ENCODE assay signal across 8 mouse cellular contexts in the genomic region with DNA sequence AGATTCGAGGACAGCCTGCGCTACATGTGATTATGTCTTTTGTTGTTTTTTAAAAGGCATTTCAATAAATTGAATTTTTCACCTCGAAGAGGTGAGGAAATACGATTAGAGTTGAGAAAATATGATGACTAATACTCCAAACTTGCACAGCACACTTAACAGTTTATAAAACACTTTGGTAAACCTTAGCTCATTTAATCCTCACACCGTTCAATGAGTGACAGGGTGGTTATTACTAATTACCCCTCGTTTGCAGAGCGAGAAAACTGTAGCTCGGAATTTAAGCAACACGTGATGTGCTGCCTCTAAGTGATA. TPM values are rescaled to one million over a fixed set of nuclear protein-coding genes. Genes with fewer than 3 reads are reported as not detected.
A peak's percentile ranks its signal among the peaks of the same experiment; 100 is the strongest.
DNase-seq lines count a peak whose midpoint lies in the region; ATAC-seq and TF ChIP-seq lines count a peak whose summit lies in the region.

No protein-coding gene starts in this region.

- no peak overlapping the region for H3K9ac ChIP-seq in heart, postnatal 0 days (replicated peaks; ENCODE audit: low read depth, low read length)
- no peak overlapping the region for H3K9ac ChIP-seq in hindbrain, embryonic 15.5 days
- H3K9ac ChIP-seq in midbrain, embryonic 13.5 days (replicated peaks): no peak overlapping the region

- DNase-seq in heart, postnatal 0 days (ENCODE audit: low spot score): no peak
- DNase-seq in heart, postnatal 4 days: no peak
- no peak for DNase-seq in adrenal gland, adult 8-10 months
- no peak for DNase-seq in layer of hippocampus, postnatal 10 days (ENCODE audit: low spot score in 2 of 2)

- 39% methylated on average over 9 of the region's 9 CpGs for WGBS in heart, postnatal 0 days
- 38% methylated on average over 9 of the region's 9 CpGs for WGBS in hindbrain, embryonic 15.5 days
- 41% methylated on average over 9 of the region's 9 CpGs for WGBS in midbrain, embryonic 13.5 days

- ATAC-seq in heart, postnatal 0 days (ENCODE audit: insufficient read depth, low read depth): no peak
- no peak for ATAC-seq in hindbrain, embryonic 15.5 days (ENCODE audit: low FRiP score, low read depth)
- ATAC-seq in midbrain, embryonic 13.5 days: no peak
- ATAC-seq in cerebellum, adult (ENCODE audit: insufficient number of reproducible peaks, low FRiP score, low TSS enrichment): no peak

- H3K36me3 ChIP-seq in heart, postnatal 0 days (replicated peaks; ENCODE audit: control insufficient read depth, insufficient read depth, low read length): peaks cover 25% of the 10 kb centered on the region
- peaks cover 21% of the 10 kb centered on the region; the same call in 1 of the 2 replicates for H3K36me3 ChIP-seq in hindbrain, embryonic 15.5 days
- peaks cover 27% of the 10 kb centered on the region for H3K36me3 ChIP-seq in midbrain, embryonic 13.5 days

- TF ChIP-seq POLR2A in bone marrow macrophage, adult 2 months (IDR thresholded peaks at IDR 0.05; ENCODE audit: borderline replicate concordance, low read depth, low read length): no peak

- peak overlapping the region; percentile 36; the same call in 1 of the 2 replicates for H3K27ac ChIP-seq in heart, postnatal 0 days (ENCODE audit: low read depth)
- no peak overlapping the region for H3K27ac ChIP-seq in bone marrow macrophage, adult 2 months (ENCODE audit: insufficient read depth, low read depth, low read length)
- H3K27ac ChIP-seq in hindbrain, embryonic 15.5 days (replicated peaks): 0 out of 2 replicates have a peak overlapping the region, but pooled peaks have one; percentile 6
- peak overlapping the region; percentile 62; the same call in 1 of the 2 replicates for H3K27ac ChIP-seq in midbrain, embryonic 13.5 days

- no peaks in the 10 kb centered on the region for H3K27me3 ChIP-seq in heart, postnatal 0 days (ENCODE audit: control insufficient read depth, insufficient read depth, low read length)
- no peaks in the 10 kb centered on the region for H3K27me3 ChIP-seq in hindbrain, embryonic 15.5 days
- H3K27me3 ChIP-seq in midbrain, embryonic 13.5 days: no peaks in the 10 kb centered on the region

- H3K4me3 ChIP-seq in heart, postnatal 0 days (ENCODE audit: low read depth, low read length): peak overlapping the region; percentile 80
- peak overlapping the region; percentile 9; the same call in 1 of the 2 replicates for H3K4me3 ChIP-seq in bone marrow macrophage, adult 2 months (ENCODE audit: insufficient read depth, low read length)
- H3K4me3 ChIP-seq in hindbrain, embryonic 15.5 days: peak overlapping the region; percentile 72; the same call in 1 of the 2 replicates
- H3K4me3 ChIP-seq in midbrain, embryonic 13.5 days (replicated peaks): peak overlapping the region; percentile 25

- no peaks in the 10 kb centered on the region for H3K9me3 ChIP-seq in heart, postnatal 0 days (replicated peaks; ENCODE audit: control insufficient read depth, low read length)
- H3K9me3 ChIP-seq in hindbrain, embryonic 15.5 days: no peaks in the 10 kb centered on the region
- H3K9me3 ChIP-seq in midbrain, embryonic 13.5 days: no peaks in the 10 kb centered on the region

- H3K4me2 ChIP-seq in heart, postnatal 0 days (ENCODE audit: low read depth, low read length): peak overlapping the region; percentile 65; the same call in 1 of the 2 replicates
- peak overlapping the region; percentile 56 for H3K4me2 ChIP-seq in hindbrain, embryonic 15.5 days
- peak overlapping the region; percentile 40 for H3K4me2 ChIP-seq in midbrain, embryonic 13.5 days (replicated peaks)

- no peak for TF ChIP-seq CTCF in heart, postnatal 0 days (IDR thresholded peaks at IDR 0.05; ENCODE audit: low read depth)
- no peak for TF ChIP-seq CTCF in bone marrow macrophage, adult 2 months (IDR thresholded peaks at IDR 0.05; ENCODE audit: low read depth, low read length)

- peaks cover 4% of the 10 kb centered on the region; the same call in 1 of the 2 replicates for H3K4me1 ChIP-seq in heart, postnatal 0 days (ENCODE audit: control insufficient read depth, insufficient read depth)
- H3K4me1 ChIP-seq in bone marrow macrophage, adult 2 months (ENCODE audit: control insufficient read depth, insufficient read depth, low read length): peaks cover 13% of the 10 kb centered on the region
- H3K4me1 ChIP-seq in hindbrain, embryonic 15.5 days (replicated peaks): peaks cover 16% of the 10 kb centered on the region
- H3K4me1 ChIP-seq in midbrain, embryonic 13.5 days (replicated peaks): peaks cover 20% of the 10 kb centered on the region

- no peak for TF ChIP-seq EP300 in heart, postnatal 0 days (IDR thresholded peaks at IDR 0.05; ENCODE audit: low read depth)

RNA-seq across cellular contexts. Expression of gene Slc35b1, which starts 0.5 kb away (rescaled TPM):
- 35.2 and 71.6 TPM in 2 replicates for total RNA-seq in heart, postnatal 0 days (2014; rRNA removed; ENCODE audit: low replicate concordance)
- 70.3 TPM in 2 replicates for polyA plus RNA-seq in heart, postnatal 0 days (2015; fragmentation: Nextera tagmentation; extraction: Ambion mirVana)
- total RNA-seq in heart, postnatal 4 days (2021): 10 to 100 TPM; 57.1 to 60.5 TPM
- 35.9 and 40.1 TPM in 2 replicates for polyA plus RNA-seq in bone marrow macrophage, adult 2 months (2012; ENCODE audit: insufficient read depth, insufficient read length, missing spikeins)
- 137 and 140 TPM in 2 replicates for polyA plus RNA-seq in hindbrain, embryonic 15.5 days (2015; fragmentation: Nextera tagmentation; extraction: Ambion mirVana)
- polyA plus RNA-seq in midbrain, embryonic 13.5 days (2015; fragmentation: Nextera tagmentation; extraction: Ambion mirVana): 149 and 151 TPM in 2 replicates
- 10 to 100 TPM; 62.7 to 88.9 (median 78.0) TPM for total RNA-seq in adrenal gland, adult 8-10 months (2022)
- 10 to 100 TPM; 75.0 to 81.6 TPM for total RNA-seq in layer of hippocampus, postnatal 10 days (2021)

RNA-seq across cellular contexts. Expression of gene Spop, which starts 29.9 kb away (rescaled TPM):
- total RNA-seq in heart, postnatal 0 days (2014; rRNA removed; ENCODE audit: low replicate concordance): 34.5 and 38.0 TPM in 2 replicates
- polyA plus RNA-seq in heart, postnatal 0 days (2015; fragmentation: Nextera tagmentation; extraction: Ambion mirVana): 129 and 142 TPM in 2 replicates
- 100 to 1,000 TPM; 111 to 133 TPM for total RNA-seq in heart, postnatal 4 days (2021)
- polyA plus RNA-seq in bone marrow macrophage, adult 2 months (2012; ENCODE audit: insufficient read depth, insufficient read length, missing spikeins): 113 and 124 TPM in 2 replicates
- 222 and 230 TPM in 2 replicates for polyA plus RNA-seq in hindbrain, embryonic 15.5 days (2015; fragmentation: Nextera tagmentation; extraction: Ambion mirVana)
- polyA plus RNA-seq in midbrain, embryonic 13.5 days (2015; fragmentation: Nextera tagmentation; extraction: Ambion mirVana): 199 and 202 TPM in 2 replicates
- total RNA-seq in adrenal gland, adult 8-10 months (2022): 100 to 1,000 TPM; 160 to 216 (median 189) TPM
- total RNA-seq in layer of hippocampus, postnatal 10 days (2021): 100 to 1,000 TPM; 132 to 137 TPM

RNA-seq across cellular contexts. Expression of gene Fam117a, which starts 47.1 kb away (rescaled TPM):
- total RNA-seq in heart, postnatal 0 days (2014; rRNA removed; ENCODE audit: low replicate concordance): 5.0 and 5.6 TPM in 2 replicates
- polyA plus RNA-seq in heart, postnatal 0 days (2015; fragmentation: Nextera tagmentation; extraction: Ambion mirVana): 3.6 and 3.9 TPM in 2 replicates
- 10 to 100 TPM in 1 of 2 experiments, 1 to 10 TPM in 1; 8.4 to 11.5 TPM for total RNA-seq in heart, postnatal 4 days (2021)
- 3.3 and 3.4 TPM in 2 replicates for polyA plus RNA-seq in bone marrow macrophage, adult 2 months (2012; ENCODE audit: insufficient read depth, insufficient read length, missing spikeins)
- 3.1 and 3.6 TPM in 2 replicates for polyA plus RNA-seq in hindbrain, embryonic 15.5 days (2015; fragmentation: Nextera tagmentation; extraction: Ambion mirVana)
- 2.3 and 2.8 TPM in 2 replicates for polyA plus RNA-seq in midbrain, embryonic 13.5 days (2015; fragmentation: Nextera tagmentation; extraction: Ambion mirVana)
- total RNA-seq in adrenal gland, adult 8-10 months (2022): 10 to 100 TPM; 14.7 to 21.4 (median 18.0) TPM
- 1 to 10 TPM; 5.8 to 6.5 TPM for total RNA-seq in layer of hippocampus, postnatal 10 days (2021)

Comparison
In these comparisons a context has a peak if more than half of its experiments do, and no peak if none do; other contexts are left out.
1. H3K4me3 ChIP-seq: peak in every context shown above with its lines; median percentile 80 in heart, postnatal 0 days; 72 in hindbrain, embryonic 15.5 days; 25 in midbrain, embryonic 13.5 days; 9 in bone marrow macrophage, adult 2 months.